Mouse (Mus musculus) gastrocnemius, adult 2 months (tissue): Measurements from ENCODE around the gene Nt5c3b. TPM values are rescaled to one million over a fixed set of nuclear protein-coding genes. Genes with fewer than 3 reads are reported as not detected.

Experiments used
- DNase-seq: peaks from one replicate; pipeline ENCODE4 v3.0.0; 2022
- H3K27ac ChIP-seq: fragments of 200-600 bp; 2 replicates; pipeline ENCODE4 v1.8.1; 2022; ENCODE audit warnings: mild to moderate bottlenecking
- H3K4me3 ChIP-seq: fragments of 200-600 bp; 2 replicates; pipeline ENCODE4 v1.8.1; 2022; ENCODE audit warnings: mild to moderate bottlenecking, moderate library complexity
- CTCF ChIP-seq: fragments of 200-600 bp; IDR thresholded peaks from 2 replicates; pipeline ENCODE4 v1.8.1; 2022; ENCODE audit warnings: antibody characterized with exemption, mild to moderate bottlenecking, moderate library complexity
- intact Hi-C: fragments of 180-260 bp; cut with DNase I; formaldehyde crosslinking; loops from one replicate; pipeline ENCODE4 v1.15.1; 2025
- total RNA-seq, 2 experiments: library from RNA; stranded (reverse); gene quantifications; 2 replicates each; pipeline ENCODE4 v1.2.3; 2021

Gene Nt5c3b
- total RNA-seq, 2 experiments from 2014 or later, result 6.6 to 8.8 TPM

DNA sequence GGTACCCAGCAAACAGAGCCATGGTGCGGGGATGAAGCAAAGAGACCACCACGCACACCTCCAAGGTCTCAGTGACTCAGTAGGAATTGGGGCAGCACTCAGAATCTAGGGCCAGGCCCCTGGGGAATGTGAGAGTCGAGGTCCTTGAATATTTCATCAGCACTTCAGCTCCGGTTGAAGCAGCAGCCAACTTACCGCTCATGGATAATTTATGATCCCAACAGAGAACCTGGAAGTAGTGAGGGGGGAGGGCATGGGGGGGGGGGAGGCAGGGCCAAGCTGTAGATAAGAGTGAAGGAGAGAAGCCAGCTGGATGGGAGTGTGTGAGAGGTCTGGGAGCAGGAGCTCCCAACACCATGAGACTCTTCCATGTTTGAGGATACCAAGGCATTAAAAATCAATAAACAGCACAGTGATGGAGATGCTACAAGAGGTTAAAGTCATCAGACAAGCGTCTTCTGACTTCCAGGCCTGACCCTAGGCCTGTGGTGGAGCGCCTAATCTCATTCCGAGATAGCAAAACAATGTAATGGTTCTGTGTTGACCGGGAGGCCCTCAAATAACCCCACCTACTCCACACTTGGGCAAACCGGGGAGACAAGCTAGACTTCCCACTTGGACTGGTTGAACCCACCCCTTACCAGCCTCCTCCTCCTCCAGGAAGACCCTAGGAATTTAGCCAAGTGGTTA lies 38.0 kb downstream of the Nt5c3b start:
- DNase-seq, result no peak
- intact Hi-C loops, result no loop called here
- no peak for TF ChIP-seq CTCF
- no peak overlapping the region for H3K27ac ChIP-seq
- no peak overlapping the region for H3K4me3 ChIP-seq

DNA sequence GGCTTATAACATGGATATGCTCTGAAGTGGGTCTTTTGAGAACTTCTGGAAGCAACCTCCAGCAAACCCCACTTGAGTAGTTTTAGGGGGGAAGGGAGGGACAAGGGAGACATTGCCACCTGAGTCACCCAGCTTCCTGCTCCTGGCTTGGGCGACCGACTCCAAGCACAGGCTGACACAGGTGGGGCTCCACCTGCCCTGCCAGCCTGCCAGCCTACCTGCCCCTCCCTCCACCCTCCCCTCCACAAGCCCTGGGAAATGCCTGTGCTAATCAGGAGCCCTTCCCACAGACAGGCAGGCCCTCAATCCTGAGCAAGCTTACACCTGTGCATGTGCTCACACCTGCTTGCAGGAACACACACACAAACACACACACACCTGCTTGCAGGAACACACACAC lies 38.9 kb downstream of the Nt5c3b start:
- Histone ChIP-seq H3K4me3 (no peak overlapping the region), H3K27ac (peak overlapping the region; percentile 54; the same call in 1 of the 2 replicates)
- DNase-seq, result no peak
- intact Hi-C loops, result no loop called here
- TF ChIP-seq CTCF, result no peak

DNA sequence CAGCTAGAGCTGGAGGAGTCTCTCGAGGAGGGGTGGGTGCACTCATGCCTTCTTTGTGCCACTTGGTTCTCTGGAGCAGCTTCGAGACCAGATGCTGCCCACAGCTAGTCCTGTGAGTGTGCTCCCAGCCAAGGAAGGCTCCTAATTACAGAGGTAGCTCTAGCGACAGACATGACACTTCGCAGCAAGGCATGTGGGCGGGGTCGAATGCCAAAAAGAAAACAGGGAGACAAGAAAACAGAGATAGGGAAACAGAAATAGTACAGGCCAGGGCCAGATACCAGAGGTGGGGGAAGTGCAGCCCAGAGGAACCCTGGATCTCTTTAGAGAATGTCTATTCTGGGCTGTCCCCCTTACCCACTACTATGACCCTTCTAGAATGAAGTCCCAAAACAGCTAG lies 39.4 kb downstream of the Nt5c3b start:
- H3K27ac ChIP-seq, result peak overlapping the region; percentile 54
- intact Hi-C loops, result no loop called here
- DNase-seq, result no peak
- TF ChIP-seq CTCF, result no peak
- H3K4me3 ChIP-seq, result no peak overlapping the region

DNA sequence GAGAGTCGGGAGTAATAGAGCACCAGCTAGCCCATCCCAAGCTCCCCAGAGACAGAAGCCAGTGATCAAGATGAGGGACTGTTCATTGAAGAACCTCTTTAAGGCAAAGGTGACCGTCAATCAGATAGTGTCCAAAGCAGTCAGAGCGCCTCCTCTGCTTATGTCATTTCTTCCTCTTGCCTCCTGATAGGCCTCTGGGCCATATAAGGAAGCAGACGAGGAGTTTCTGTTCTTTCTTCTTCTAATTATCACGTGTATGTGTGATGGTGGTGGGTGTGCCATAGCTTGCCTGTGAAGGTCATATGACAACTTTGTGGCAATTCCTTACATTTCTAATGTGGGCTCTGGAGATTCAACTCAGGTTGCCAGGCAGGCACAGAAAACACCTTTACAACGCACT lies 40.8 kb downstream of the Nt5c3b start:
- H3K4me3 ChIP-seq, result no peak overlapping the region
- no peak for DNase-seq
- intact Hi-C loops, result loop anchor here (2.0 kb wide), 1 partner anchor 14 kb away; no protein-coding TSS in a partner anchor
- H3K27ac ChIP-seq, result peak overlapping the region; percentile 40; the same call in 1 of the 2 replicates
- no peak for TF ChIP-seq CTCF

DNA sequence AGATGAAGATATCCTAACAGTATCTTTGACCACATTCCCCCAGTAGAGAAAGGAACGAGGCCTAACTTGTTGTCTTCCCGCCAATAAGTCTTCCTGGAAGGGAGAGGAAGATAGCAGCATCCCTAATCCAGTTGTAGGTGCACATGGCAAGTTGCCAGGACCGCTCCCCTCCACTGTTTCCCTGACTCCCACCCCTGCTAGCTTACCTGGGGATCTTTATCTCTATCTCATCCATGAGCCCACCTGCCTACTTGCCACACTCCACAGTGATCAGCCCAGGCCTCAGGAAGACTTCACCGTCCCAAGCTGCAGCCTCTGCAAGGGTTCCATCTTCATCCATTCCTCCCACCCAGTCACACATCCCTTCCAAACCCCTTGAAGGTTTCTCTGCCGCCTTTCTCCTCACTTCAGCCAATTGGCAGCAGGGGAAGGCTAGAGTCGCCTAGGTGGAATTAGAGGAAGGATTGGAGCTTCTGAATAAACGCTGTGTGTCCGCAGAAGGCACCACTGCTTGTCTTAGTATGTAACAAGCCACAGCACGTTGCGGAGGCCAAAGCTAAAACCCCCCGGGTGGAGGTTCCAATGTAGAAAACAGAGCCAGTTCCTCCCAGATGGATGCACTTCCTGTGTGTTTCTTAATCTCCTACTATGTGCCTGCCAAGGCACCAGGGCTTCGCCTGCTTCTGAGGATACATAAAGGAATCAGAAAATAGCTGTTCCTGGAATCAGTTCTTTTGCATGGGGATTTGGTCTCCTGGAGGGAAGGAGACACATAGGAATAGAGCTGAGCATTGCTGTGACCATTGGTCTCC lies 41.7 kb downstream of the Nt5c3b start:
- peak overlapping the region; percentile 40 for H3K27ac ChIP-seq
- intact Hi-C loops, result loop anchor here (2.0 kb wide), 1 partner anchor 13 kb away; no protein-coding TSS in a partner anchor
- DNase-seq, result no peak
- TF ChIP-seq CTCF, result no peak
- H3K4me3 ChIP-seq, result no peak overlapping the region

DNA sequence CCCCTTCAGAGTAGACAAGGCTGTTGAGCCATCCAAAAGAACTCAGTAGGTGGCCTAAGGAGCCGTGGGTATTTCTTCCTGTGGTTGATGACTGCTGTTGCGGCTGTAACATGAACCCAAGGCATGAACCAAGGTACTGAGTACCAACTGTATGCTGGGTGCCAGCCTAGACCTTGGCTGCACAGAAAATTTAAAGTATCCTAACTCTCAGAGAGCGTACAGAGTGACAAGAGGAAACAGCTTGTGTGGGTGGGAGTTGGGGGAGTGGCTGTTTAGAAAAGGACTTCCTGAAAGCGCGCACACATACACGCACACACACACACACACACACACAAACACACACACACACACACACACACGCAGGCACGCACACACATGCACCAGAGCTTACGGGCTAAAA lies 42.3 kb downstream of the Nt5c3b start:
- no peak for DNase-seq
- intact Hi-C loops, result no loop called here
- no peak for TF ChIP-seq CTCF
- H3K4me3 ChIP-seq, result no peak overlapping the region
- H3K27ac ChIP-seq, result peak overlapping the region; percentile 63

DNA sequence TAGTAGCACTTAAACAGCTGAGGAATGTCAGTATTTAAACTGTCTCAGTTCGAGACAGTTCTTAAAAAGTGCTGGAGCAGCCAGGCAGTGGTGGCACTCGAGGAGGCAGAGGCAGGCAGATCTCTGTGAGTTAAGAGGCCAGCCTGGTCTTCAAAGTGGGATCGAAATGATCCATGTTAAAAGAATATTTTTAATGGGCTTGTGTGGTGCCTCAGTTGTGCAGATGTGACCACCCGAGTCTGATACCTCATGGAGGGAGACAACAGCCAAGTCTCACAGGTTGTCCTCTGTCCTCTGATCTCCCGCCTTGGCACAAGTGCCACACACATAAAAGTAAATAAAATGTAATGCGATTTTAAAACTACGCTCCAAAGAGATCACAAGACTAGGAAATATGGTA lies 43.1 kb downstream of the Nt5c3b start:
- Histone ChIP-seq H3K27ac (peak overlapping the region; percentile 94), H3K4me3 (no peak overlapping the region)
- intact Hi-C loops, result no loop called here
- DNase-seq, result no peak
- TF ChIP-seq CTCF, result no peak

DNA sequence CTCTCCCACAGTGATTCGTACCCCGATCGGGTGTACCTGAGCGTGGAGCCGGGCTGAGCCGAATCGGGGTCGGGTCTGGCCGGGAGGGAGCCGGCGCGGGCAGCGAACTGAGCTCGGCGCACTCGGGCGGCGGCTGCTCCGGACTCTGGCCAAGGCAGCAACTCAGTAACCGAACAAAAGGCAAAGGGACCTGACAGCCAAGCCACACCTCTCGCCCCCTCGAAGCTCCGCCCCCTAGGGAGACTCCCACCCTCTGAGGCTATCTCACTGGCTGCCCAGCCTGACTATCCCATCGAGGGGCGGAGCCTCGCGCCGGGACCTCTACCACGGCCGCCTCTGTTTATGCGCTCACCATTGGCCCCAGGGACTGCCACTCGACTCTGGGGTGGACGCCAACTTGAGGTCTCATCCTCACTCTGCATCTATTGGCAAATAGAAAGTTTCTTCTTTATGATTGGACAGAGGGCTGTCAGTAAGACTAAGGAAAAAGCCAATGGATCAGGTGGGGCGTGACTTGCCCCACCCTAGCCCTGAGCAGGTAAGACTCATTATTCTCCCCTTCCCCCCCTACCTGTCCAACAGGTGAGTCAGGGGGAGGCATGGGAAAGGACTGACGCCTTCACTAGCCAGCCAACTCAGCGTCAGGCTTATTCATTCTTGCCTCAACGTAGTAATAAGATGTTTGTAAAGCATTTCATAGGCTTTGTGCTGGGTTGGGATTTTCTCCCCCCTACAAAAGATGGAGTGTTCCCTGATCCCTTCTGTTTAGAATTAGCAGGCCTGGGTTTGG lies 43.8 kb downstream of the Nt5c3b start, which contains the start of gene Jup:
Jup (minus strand) TSS at position 164 of the 790 bp plus-strand sequence.
- peak; percentile 100 for DNase-seq
- Histone ChIP-seq H3K27ac (peak within 1 kb of the TSS; percentile 94), H3K4me3 (peak within 1 kb of the TSS; percentile 98)
- no peak for TF ChIP-seq CTCF
- intact Hi-C loops, result no loop called here

DNA sequence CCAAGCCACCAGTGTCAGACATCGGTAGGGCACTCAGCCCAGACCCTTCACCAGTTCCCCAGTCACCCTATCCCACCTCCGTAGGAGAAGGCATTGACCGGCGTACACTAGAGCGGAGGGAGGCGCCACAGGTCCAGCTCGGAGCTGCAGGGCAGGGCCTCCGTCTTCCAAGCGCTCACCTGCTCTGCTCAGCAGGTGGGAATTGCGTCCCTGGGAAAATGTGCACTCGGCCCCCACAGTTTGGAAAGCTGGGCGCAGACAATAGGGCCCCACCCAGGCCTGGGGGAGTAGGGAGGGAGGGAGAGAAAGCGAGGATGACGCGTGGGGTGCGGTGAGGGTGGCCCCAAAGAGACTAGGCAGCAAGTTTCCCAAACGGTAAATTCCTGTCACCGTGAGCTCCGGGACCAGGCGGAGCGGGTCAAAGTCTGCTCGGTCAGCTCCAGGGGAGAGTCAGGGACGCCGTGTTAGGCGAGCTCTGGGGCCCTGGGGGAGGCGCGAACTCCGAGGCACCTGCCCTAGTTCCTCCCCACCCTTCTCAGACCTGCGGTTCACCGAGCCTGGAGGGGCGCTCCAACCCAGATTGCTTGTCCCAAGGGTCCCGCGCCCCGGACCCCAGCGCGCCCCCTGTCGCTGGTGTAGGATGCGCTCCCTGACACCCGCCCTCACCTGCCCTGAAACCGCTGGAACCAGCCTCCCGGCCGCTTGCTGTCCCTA lies 44.6 kb downstream of the Nt5c3b start:
- peak; percentile 70 for DNase-seq
- intact Hi-C loops, result no loop called here
- peak; percentile 67 for TF ChIP-seq CTCF
- peak overlapping the region; percentile 94 for H3K27ac ChIP-seq
- H3K4me3 ChIP-seq, result peak overlapping the region; percentile 98

DNA sequence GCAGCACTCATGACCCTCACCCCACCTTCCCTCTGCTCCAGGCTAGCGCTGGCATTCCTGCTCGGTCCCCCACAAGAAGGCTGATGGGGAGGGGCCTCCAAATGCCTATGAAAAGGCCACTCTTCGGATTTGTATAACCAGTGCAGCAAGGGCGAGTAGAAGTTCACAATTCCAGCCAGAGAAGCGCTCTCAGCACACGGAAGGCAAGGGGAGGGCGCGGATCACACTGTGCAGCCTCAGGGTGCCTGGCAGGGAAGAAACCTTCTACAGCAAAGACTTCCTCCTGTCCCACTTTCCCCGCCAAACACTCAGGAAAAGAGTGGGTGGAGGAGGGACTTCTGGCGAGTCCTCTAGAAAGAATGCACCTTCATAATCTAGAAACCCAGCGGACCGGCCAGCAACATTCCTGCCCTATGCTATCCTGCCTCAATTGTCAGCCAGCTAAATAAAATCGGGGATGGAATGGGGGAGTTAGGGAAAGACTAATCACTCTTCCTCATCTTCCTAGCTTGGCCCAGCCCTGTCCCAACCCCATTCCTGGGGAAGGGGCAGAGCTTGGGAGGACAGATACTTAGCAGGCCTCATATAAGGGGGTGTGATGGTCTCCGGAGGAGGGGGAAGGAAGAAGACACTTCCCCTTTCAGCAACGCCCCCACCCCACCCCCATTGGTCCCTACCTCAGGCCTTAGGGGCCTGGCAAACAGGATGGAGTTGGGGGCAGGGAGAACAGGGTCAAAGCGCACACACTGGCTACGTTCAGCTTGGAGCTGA lies 45.6 kb downstream of the Nt5c3b start:
- DNase-seq, result peak; percentile 52
- Histone ChIP-seq H3K4me3 (peak overlapping the region; percentile 98), H3K27ac (peak overlapping the region; percentile 94)
- TF ChIP-seq CTCF, result no peak
- intact Hi-C loops, result no loop called here

DNA sequence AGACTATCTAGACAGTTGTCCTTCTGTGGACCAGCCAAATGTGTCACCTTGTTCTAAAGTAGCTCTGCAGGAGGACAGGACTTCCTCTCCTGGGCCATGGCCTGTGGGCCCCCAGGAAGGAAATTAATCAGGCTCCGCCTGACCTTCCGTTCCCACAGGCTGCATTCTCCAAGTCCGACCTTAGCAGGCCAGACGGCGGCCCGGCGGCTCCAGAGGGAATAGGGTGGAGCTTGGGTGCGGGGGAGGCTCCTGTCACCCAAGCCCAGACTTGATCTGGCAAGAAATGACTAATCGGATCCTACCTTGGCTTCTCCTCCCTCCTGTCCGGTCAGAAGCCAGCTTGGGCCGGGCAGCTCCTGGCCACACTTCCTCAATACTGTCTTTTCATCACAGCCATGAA lies 46.4 kb downstream of the Nt5c3b start:
- TF ChIP-seq CTCF, result no peak
- peak overlapping the region; percentile 94 for H3K27ac ChIP-seq
- DNase-seq, result peak; percentile 91
- peak overlapping the region; percentile 98 for H3K4me3 ChIP-seq
- intact Hi-C loops, result no loop called here
